Mouse (Mus musculus): ENCODE results near the gene Primpol. TPM values are rescaled to one million over a fixed set of nuclear protein-coding genes. Genes with fewer than 3 reads are reported as not detected.
A peak's percentile ranks its signal among the peaks of the same experiment; 100 is the strongest.

Primpol gene
- polyA plus RNA-seq, 1 experiment from 2014 or later: 7.6 TPM

DNA sequence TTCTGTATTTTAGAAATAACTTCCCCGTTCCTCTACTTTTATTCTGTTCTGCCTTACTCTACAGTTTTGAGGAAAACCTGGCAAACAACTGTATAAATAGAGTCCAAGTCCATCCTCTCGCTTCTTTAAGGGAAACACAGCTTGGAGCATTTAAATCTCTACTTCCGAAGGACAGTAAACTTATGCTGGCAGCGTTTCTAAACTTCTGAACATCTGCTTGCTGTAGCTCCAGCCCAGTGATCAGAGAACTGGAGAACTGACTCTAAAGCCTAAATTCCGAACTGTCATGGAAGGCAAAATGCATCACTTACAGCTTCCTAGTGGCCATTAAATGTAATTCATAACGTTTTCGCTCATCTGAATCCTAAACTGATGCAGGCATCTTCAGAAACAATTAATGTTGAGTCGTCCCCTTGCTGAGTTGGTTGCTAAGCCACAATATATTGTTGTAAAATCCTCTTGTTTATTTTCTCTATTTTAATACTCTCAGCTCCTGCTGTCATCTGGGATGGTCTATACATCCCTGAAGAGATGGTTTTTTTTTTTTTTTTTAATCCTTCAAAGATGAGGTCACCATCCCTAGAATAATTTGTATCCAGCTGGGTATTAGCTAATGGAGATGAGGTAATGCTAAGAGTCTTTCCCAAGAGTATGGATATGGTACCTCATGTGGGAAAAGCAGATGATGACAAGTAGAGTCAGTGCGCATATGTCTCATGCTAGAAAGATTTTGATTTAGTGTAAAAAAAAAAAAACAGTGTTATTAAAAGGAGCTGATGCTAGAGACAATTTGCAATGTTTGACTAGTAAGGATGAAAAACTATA, 5.6 kb upstream of the Primpol start:
- WGBS: 69% methylated on average over 9 of the region's 9 CpGs
- Histone ChIP-seq H3K9me3 (ENCODE audit: control insufficient read depth) (no peaks in the 10 kb centered on the region), H3K27ac (ENCODE audit: low read depth, low read length) (no peak overlapping the region)

DNA sequence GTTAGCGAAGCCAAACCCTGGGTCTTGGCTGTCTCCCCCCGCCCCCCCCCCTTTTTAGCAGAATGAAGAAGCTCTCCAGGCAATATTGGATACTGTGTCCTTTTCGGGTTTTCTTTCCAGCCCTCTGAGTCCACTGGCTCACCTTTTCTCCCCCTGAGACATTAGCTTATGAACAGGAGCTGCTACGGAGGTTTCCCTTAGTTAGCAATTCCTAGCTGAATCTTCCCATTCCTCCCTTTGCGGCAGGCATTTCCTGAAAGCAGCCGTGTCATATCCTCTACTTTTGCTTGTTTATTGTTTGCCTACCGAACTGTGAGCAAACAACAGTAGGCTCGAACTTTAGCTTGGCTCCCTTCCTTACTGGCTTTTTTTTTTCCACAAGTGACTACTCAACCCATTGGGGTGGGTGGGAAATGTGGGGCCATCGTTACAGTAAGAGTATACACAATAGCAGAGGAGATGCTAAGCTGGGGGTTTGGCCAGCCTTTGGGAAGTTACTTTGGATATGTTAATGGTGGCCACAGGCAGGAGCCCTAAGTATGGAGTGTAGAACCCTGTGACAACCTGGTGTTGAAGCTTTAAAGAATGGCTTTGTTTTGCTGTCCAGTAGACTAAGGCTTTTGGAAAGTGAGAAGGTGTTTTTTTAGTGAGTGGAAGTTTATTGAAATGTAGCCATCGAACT, 1.8 kb upstream of the Primpol start:
- no peak for TF ChIP-seq CTCF (IDR thresholded peaks at IDR 0.05; ENCODE audit: low read depth)
- Histone ChIP-seq H3K4me2 (replicated peaks; ENCODE audit: low read depth) (peak overlapping the region; percentile 94), H3K36me3 (ENCODE audit: control insufficient read depth, insufficient read depth) (no peaks in the 10 kb centered on the region), H3K4me1 (replicated peaks; ENCODE audit: control insufficient read depth, insufficient read depth, low read length) (peaks cover 6% of the 10 kb centered on the region; the same call in 1 of the 2 replicates), H3K9ac (ENCODE audit: low read depth, low read length) (peak overlapping the region; percentile 51), H3K4me3 (ENCODE audit: low read depth, low read length) (peak overlapping the region; percentile 81), H3K27ac (ENCODE audit: low read depth, low read length) (no peak overlapping the region), H3K9me3 (ENCODE audit: control insufficient read depth) (no peaks in the 10 kb centered on the region), H3K27me3 (replicated peaks; ENCODE audit: control insufficient read depth, insufficient read depth, low read length) (no peaks in the 10 kb centered on the region)
- no peak for ATAC-seq
- 11% methylated on average over 10 of the region's 10 CpGs for WGBS

More for the DNA sequence above, 5.6 kb upstream of the Primpol start:
- no peaks in the 10 kb centered on the region for H3K4me1 ChIP-seq (replicated peaks; ENCODE audit: control insufficient read depth, insufficient read depth, low read length)
- no peaks in the 10 kb centered on the region for H3K36me3 ChIP-seq (ENCODE audit: control insufficient read depth, insufficient read depth)
- no peak overlapping the region for H3K4me2 ChIP-seq (replicated peaks; ENCODE audit: low read depth)
- no peaks in the 10 kb centered on the region for H3K27me3 ChIP-seq (replicated peaks; ENCODE audit: control insufficient read depth, insufficient read depth, low read length)
- H3K9ac ChIP-seq (ENCODE audit: low read depth, low read length): no peak overlapping the region
- no peak for TF ChIP-seq CTCF (IDR thresholded peaks at IDR 0.05; ENCODE audit: low read depth)
- H3K4me3 ChIP-seq (ENCODE audit: low read depth, low read length): no peak overlapping the region
- ATAC-seq: no peak

DNA sequence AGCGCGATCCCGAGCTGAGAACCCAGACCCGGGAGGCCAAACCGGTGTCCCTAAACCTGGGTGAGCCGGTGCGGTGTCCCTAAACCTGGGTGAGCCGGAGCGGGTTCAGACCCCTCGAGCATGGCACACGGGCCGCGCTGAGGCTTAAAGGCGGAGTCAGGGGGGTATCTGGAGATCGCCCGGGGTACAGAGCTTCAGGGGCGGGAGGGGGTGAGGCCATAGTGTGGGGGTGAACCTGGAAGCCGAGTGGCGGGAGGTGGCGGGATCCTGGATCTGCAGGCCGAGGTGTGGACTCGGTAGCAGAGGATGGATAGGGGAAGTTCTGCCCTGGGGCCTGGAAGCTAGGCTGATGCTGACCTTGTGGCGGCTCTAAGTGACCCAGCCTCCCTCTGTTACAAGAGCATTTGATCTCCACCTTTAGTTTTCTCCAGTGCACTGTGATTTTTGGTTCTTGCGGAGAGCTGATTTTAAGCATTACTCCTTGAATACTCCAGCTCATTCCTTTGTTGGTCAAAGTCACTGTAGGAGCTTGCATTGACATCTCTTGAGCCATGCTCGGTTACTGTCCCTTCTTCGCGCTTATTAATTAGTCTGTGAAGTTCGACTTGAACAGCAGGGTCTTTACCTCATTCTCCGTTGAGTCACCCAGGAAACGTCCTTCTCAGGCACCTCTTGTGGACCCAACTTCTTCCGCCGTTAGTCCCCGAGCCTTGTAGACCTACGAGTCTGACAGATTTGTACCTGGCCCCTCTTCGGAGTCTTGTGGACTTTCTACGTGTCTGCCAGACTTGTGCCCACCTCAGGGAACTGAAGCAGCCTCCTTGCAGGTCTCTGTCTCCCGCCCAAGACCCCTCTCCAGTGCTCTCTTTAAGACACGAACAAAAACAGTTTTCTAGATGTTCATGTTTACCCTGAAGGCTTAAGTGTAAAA, 943 bp upstream of the Primpol start:
- Histone ChIP-seq H3K4me1 (replicated peaks; ENCODE audit: control insufficient read depth, insufficient read depth, low read length) (peaks cover 6% of the 10 kb centered on the region; the same call in 1 of the 2 replicates), H3K9me3 (ENCODE audit: control insufficient read depth) (no peaks in the 10 kb centered on the region), H3K27ac (ENCODE audit: low read depth, low read length) (peak overlapping the region; percentile 84), H3K9ac (ENCODE audit: low read depth, low read length) (peak overlapping the region; percentile 77), H3K27me3 (replicated peaks; ENCODE audit: control insufficient read depth, insufficient read depth, low read length) (no peaks in the 10 kb centered on the region), H3K4me2 (replicated peaks; ENCODE audit: low read depth) (peak overlapping the region; percentile 94), H3K36me3 (ENCODE audit: control insufficient read depth, insufficient read depth) (no peaks in the 10 kb centered on the region), H3K4me3 (ENCODE audit: low read depth, low read length) (peak overlapping the region; percentile 81)
- ATAC-seq: no peak; the same call in 1 of the 2 replicates
- WGBS: under 1% methylated on average over 36 of the region's 38 CpGs
- no peak for TF ChIP-seq CTCF (IDR thresholded peaks at IDR 0.05; ENCODE audit: low read depth)

DNA sequence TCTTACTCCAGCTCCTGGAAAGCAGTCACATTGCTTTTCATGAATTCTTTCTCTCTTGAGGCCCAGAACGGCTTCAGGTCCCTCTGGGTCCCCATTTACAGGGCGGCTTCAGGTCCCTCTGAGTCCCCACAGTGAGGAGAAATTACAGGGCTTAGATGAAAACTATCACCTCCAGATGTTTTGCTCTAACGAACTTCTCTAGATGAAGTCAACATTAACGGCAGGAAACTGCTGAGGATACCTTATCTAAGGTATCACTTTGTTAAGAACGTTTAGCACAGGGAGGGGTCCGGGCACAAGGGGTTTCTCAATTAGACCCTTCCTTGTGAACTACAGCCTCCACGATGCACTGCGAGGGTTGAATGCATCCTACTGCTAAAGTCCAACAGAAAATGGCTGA, 1.1 kb downstream of the Primpol start:
- WGBS: 61% methylated on average over 8 of the region's 8 CpGs
- peaks cover 6% of the 10 kb centered on the region; the same call in 1 of the 2 replicates for H3K4me1 ChIP-seq (replicated peaks; ENCODE audit: control insufficient read depth, insufficient read depth, low read length)
- TF ChIP-seq CTCF (IDR thresholded peaks at IDR 0.05; ENCODE audit: low read depth): no peak
- H3K36me3 ChIP-seq (ENCODE audit: control insufficient read depth, insufficient read depth): no peaks in the 10 kb centered on the region
- H3K4me2 ChIP-seq (replicated peaks; ENCODE audit: low read depth): peak overlapping the region; percentile 94
- no peak overlapping the region for H3K4me3 ChIP-seq (ENCODE audit: low read depth, low read length)
- H3K9me3 ChIP-seq (ENCODE audit: control insufficient read depth): no peaks in the 10 kb centered on the region
- ATAC-seq: no peak
- H3K27ac ChIP-seq (ENCODE audit: low read depth, low read length): 0 out of 2 replicates have a peak overlapping the region, but pooled peaks have one; percentile 84
- no peak overlapping the region for H3K9ac ChIP-seq (ENCODE audit: low read depth, low read length)
- H3K27me3 ChIP-seq (replicated peaks; ENCODE audit: control insufficient read depth, insufficient read depth, low read length): no peaks in the 10 kb centered on the region

DNA sequence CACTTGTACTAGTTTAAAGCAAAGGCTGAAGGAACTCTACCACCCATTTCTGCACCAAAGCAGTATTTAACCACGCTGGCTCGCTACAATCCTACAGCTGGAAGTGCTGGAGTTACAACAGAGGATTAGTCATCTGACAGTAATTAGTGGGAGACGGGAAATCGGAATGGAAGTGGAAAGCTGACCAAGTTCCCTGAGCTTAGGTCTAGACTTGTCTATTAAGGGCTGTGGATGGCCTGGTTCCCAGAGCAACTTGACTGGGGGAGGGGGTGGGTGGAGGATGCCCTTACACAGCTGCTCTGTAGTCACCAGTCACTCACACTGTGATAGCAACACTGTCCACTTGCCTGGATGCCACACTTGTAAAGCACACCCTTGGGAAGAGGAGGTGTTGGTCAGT, 3.6 kb downstream of the Primpol start:
- 39% methylated on average over 4 of the region's 4 CpGs for WGBS
- ATAC-seq: no peak
- H3K27ac ChIP-seq (ENCODE audit: low read depth, low read length): no peak overlapping the region
- H3K36me3 ChIP-seq (ENCODE audit: control insufficient read depth, insufficient read depth): 0 out of 2 replicates have a peak, but pooled peaks cover 6% of the 10 kb centered on the region
- no peak overlapping the region for H3K4me2 ChIP-seq (replicated peaks; ENCODE audit: low read depth)
- H3K9ac ChIP-seq (ENCODE audit: low read depth, low read length): no peak overlapping the region
- H3K9me3 ChIP-seq (ENCODE audit: control insufficient read depth): no peaks in the 10 kb centered on the region
- peaks cover 6% of the 10 kb centered on the region; the same call in 1 of the 2 replicates for H3K4me1 ChIP-seq (replicated peaks; ENCODE audit: control insufficient read depth, insufficient read depth, low read length)
- H3K4me3 ChIP-seq (ENCODE audit: low read depth, low read length): no peak overlapping the region
- no peak for TF ChIP-seq CTCF (IDR thresholded peaks at IDR 0.05; ENCODE audit: low read depth)
- H3K27me3 ChIP-seq (replicated peaks; ENCODE audit: control insufficient read depth, insufficient read depth, low read length): no peaks in the 10 kb centered on the region
